Mouse (Mus musculus) midbrain, postnatal 0 days (tissue): ENCODE measurements at regions not wholly inside any gene's neighbourhood (a gene's known extent, or its start where the extent isn't known, plus 50 kb on each side); places are given as distances from the start of the nearest gene placed in this dataset.

Experiments used
- ATAC-seq: fragments of 200-750 bp; cut with Nextera tagmentation; 2 replicates; pipeline ENCODE4 v1.8.0; 2017; ENCODE audit warnings: moderate number of reproducible peaks, mild to moderate bottlenecking, moderate TSS enrichment, moderate library complexity; ENCODE audit not compliant: low FRiP score
- DNase-seq: peaks from one replicate; pipeline ENCODE4 v3.0.0-alpha.2; 2015; ENCODE audit warnings: low spot score
- H3K27ac ChIP-seq: fragments of 300-500 bp; sonication (generic); 2 replicates; pipeline ENCODE4 v1.5.1; 2014; ENCODE audit warnings: low read depth, mild to moderate bottlenecking, low read length, mixed read lengths
- H3K27me3 ChIP-seq: fragments of 300-500 bp; sonication (generic); 2 replicates; pipeline ENCODE4 v1.6.1; 2014; ENCODE audit warnings: low read length, control low read depth, mixed read lengths; ENCODE audit not compliant: insufficient read depth
- H3K36me3 ChIP-seq: fragments of 300-500 bp; sonication (generic); 2 replicates; pipeline ENCODE4 v1.6.1; 2014; ENCODE audit warnings: low read length, control low read depth, mixed read lengths; ENCODE audit not compliant: insufficient read depth
- H3K4me1 ChIP-seq: fragments of 300-500 bp; sonication (generic); 2 replicates; pipeline ENCODE4 v1.6.1; 2014; ENCODE audit warnings: mild to moderate bottlenecking, control low read depth, antibody characterized with exemption, low read length, mixed read lengths; ENCODE audit not compliant: insufficient read depth
- H3K4me2 ChIP-seq: fragments of 300-500 bp; sonication (generic); 2 replicates; pipeline ENCODE4 v1.6.1; 2014; ENCODE audit warnings: low read depth, mild to moderate bottlenecking, low read length, mixed read lengths; ENCODE audit not compliant: poor library complexity, severe bottlenecking
- H3K4me3 ChIP-seq: fragments of 300-500 bp; sonication (generic); 2 replicates; pipeline ENCODE4 v1.5.1; 2014; ENCODE audit warnings: low read depth, mild to moderate bottlenecking, low read length, moderate library complexity
- H3K9ac ChIP-seq: fragments of 300-500 bp; sonication (generic); replicated peaks from 2 replicates; pipeline ENCODE4 v1.6.1; 2014; ENCODE audit warnings: mild to moderate bottlenecking, low read length, moderate library complexity, mixed read lengths; ENCODE audit not compliant: poor library complexity, severe bottlenecking
- H3K9me3 ChIP-seq: fragments of 300-500 bp; sonication (generic); 2 replicates; pipeline ENCODE4 v1.6.1; 2016; ENCODE audit warnings: low read length, control low read depth
- CTCF ChIP-seq: IDR thresholded peaks from 2 replicates; pipeline ENCODE4 v1.5.1; 2016; ENCODE audit warnings: antibody characterized with exemption, mild to moderate bottlenecking
- WGBS: fragments of 180-500 bp; shearing (Covaris S2); extraction: QIAGEN DNeasy Blood & Tissue Kit; methylation state at CpG from one replicate; pipeline ENCODE4 v1.1.7; 2014; 5-methylcytosine and 5-hydroxymethylcytosine counted together

GRCm38 (mm10) chr7:113621316-113621715 is 107.7 kb downstream of the Far1 start:
- no peak overlapping the region for H3K4me2 ChIP-seq
- H3K36me3 ChIP-seq: no peaks in the 10 kb centered on the region
- H3K27me3 ChIP-seq: no peaks in the 10 kb centered on the region
- H3K4me3 ChIP-seq: no peak overlapping the region
- H3K4me1 ChIP-seq: no peaks in the 10 kb centered on the region
- 60% methylated on average over 8 of the region's 8 CpGs for WGBS
- H3K9ac ChIP-seq: no peak overlapping the region
- ATAC-seq (no peak), DNase-seq (peak; percentile 53)
- H3K9me3 ChIP-seq: no peaks in the 10 kb centered on the region
- no peak overlapping the region for H3K27ac ChIP-seq
- TF ChIP-seq CTCF: no peak

GRCm38 (mm10) chr7:113621898-113622510 is 108.4 kb downstream of the Far1 start:
- WGBS: 59% methylated on average over 13 of the region's 13 CpGs
- Histone ChIP-seq H3K27ac (no peak overlapping the region), H3K27me3 (no peaks in the 10 kb centered on the region), H3K4me2 (no peak overlapping the region), H3K4me3 (no peak overlapping the region), H3K36me3 (no peaks in the 10 kb centered on the region), H3K9ac (no peak overlapping the region), H3K9me3 (no peaks in the 10 kb centered on the region), H3K4me1 (no peaks in the 10 kb centered on the region)
- ATAC-seq (no peak), DNase-seq (peak; percentile 64)
- TF ChIP-seq CTCF: no peak

GRCm38 (mm10) chr7:113623296-113623695 is 109.7 kb downstream of the Far1 start:
- Histone ChIP-seq H3K9me3 (no peaks in the 10 kb centered on the region), H3K4me2 (no peak overlapping the region), H3K4me3 (no peak overlapping the region), H3K27ac (no peak overlapping the region), H3K9ac (no peak overlapping the region), H3K27me3 (no peaks in the 10 kb centered on the region), H3K36me3 (no peaks in the 10 kb centered on the region), H3K4me1 (no peaks in the 10 kb centered on the region)
- no peak for TF ChIP-seq CTCF
- 94% methylated on average over 4 of the region's 4 CpGs for WGBS
- ATAC-seq: no peak
- DNase-seq: no peak

- Histone ChIP-seq H3K9ac (no peak overlapping the region), H3K27ac (no peak overlapping the region), H3K9me3 (no peaks in the 10 kb centered on the region), H3K4me2 (no peak overlapping the region), H3K4me3 (no peak overlapping the region), H3K27me3 (no peaks in the 10 kb centered on the region), H3K36me3 (no peaks in the 10 kb centered on the region), H3K4me1 (no peaks in the 10 kb centered on the region)
- no peak for TF ChIP-seq CTCF
- ATAC-seq: no peak
- no peak for DNase-seq
- WGBS: 91% methylated on average over 6 of the region's 6 CpGs
These were observed 110.3 kb downstream of the Far1 start for GRCm38 (mm10) chr7:113623962-113624361.

- Histone ChIP-seq H3K4me3 (no peak overlapping the region), H3K27ac (no peak overlapping the region), H3K36me3 (no peaks in the 10 kb centered on the region), H3K9me3 (no peaks in the 10 kb centered on the region), H3K9ac (no peak overlapping the region), H3K27me3 (no peaks in the 10 kb centered on the region), H3K4me1 (no peaks in the 10 kb centered on the region), H3K4me2 (no peak overlapping the region)
- ATAC-seq (no peak), DNase-seq (no peak)
- no peak for TF ChIP-seq CTCF
These were observed 113.1 kb downstream of the Far1 start for GRCm38 (mm10) chr7:113626734-113627133.

GRCm38 (mm10) chr7:113637011-113637600 is 123.5 kb downstream of the Far1 start:
- no peak overlapping the region for H3K4me3 ChIP-seq
- DNase-seq: no peak

More at GRCm38 (mm10) chr7:113637011-113637600, 123.5 kb downstream of the Far1 start:
- H3K4me2 ChIP-seq: no peak overlapping the region
- TF ChIP-seq CTCF: no peak
- H3K27me3 ChIP-seq: no peaks in the 10 kb centered on the region
- 89% methylated on average over 4 of the region's 4 CpGs for WGBS
- no peak for ATAC-seq
- no peaks in the 10 kb centered on the region for H3K4me1 ChIP-seq
- no peak overlapping the region for H3K9ac ChIP-seq
- H3K9me3 ChIP-seq: no peaks in the 10 kb centered on the region
- H3K36me3 ChIP-seq: no peaks in the 10 kb centered on the region
- no peak overlapping the region for H3K27ac ChIP-seq
